Mouse (Mus musculus): ENCODE data around the gene Pik3cd. TPM values are rescaled to one million over a fixed set of nuclear protein-coding genes. Genes with fewer than 3 reads are reported as not detected.

Gene Pik3cd
- polyA plus RNA-seq, 1 experiment from 2014 or later, result 5.5 TPM

GRCm38 (mm10) chr4:149675378-149676261, 26.8 kb downstream of the Pik3cd start:
- Histone ChIP-seq H3K9ac (peak overlapping the region; percentile 33), H3K4me2 (peak overlapping the region; percentile 98), H3K27ac (ENCODE audit: low read depth) (no peak overlapping the region), H3K36me3 (ENCODE audit: insufficient read depth) (no peaks in the 10 kb centered on the region), H3K4me3 (ENCODE audit: low read depth, low read length) (peak overlapping the region; percentile 57), H3K9me3 (ENCODE audit: low read depth, low read length) (no peaks in the 10 kb centered on the region), H3K4me1 (ENCODE audit: insufficient read depth) (peaks cover 3% of the 10 kb centered on the region; the same call in 1 of the 2 replicates), H3K27me3 (ENCODE audit: insufficient read depth, low read length) (peaks cover 16% of the 10 kb centered on the region)
- WGBS, result 1% methylated on average over 59 of the region's 60 CpGs
- no peak for TF ChIP-seq CTCF (IDR thresholded peaks at IDR 0.05; ENCODE audit: low read depth)
- DNase-seq (peak; percentile 86), ATAC-seq (ENCODE audit: insufficient read depth) (peak; percentile 96)

GRCm38 (mm10) chr4:149674814-149675377, 27.5 kb downstream of the Pik3cd start:
- no peak overlapping the region for H3K27ac ChIP-seq (ENCODE audit: low read depth)

GRCm38 (mm10) chr4:149672747-149673146, 29.6 kb downstream of the Pik3cd start:
- no peak for TF ChIP-seq CTCF (IDR thresholded peaks at IDR 0.05; ENCODE audit: low read depth)
- H3K4me2 ChIP-seq, result no peak overlapping the region
- ATAC-seq (ENCODE audit: insufficient read depth), result no peak
- peaks cover 16% of the 10 kb centered on the region for H3K27me3 ChIP-seq (ENCODE audit: insufficient read depth, low read length)
- H3K36me3 ChIP-seq (ENCODE audit: insufficient read depth), result no peaks in the 10 kb centered on the region
- H3K4me3 ChIP-seq (ENCODE audit: low read depth, low read length), result no peak overlapping the region
- peaks cover 3% of the 10 kb centered on the region; the same call in 1 of the 2 replicates for H3K4me1 ChIP-seq (ENCODE audit: insufficient read depth)
- H3K9me3 ChIP-seq (ENCODE audit: low read depth, low read length), result no peaks in the 10 kb centered on the region
- no peak overlapping the region for H3K27ac ChIP-seq (ENCODE audit: low read depth)
- no peak overlapping the region for H3K9ac ChIP-seq
- no peak for DNase-seq
- WGBS, result 86% methylated on average over 5 of the region's 5 CpGs

More at GRCm38 (mm10) chr4:149674814-149675377, 27.5 kb downstream of the Pik3cd start:
- Histone ChIP-seq H3K4me1 (ENCODE audit: insufficient read depth) (peaks cover 3% of the 10 kb centered on the region; the same call in 1 of the 2 replicates), H3K36me3 (ENCODE audit: insufficient read depth) (no peaks in the 10 kb centered on the region), H3K27me3 (ENCODE audit: insufficient read depth, low read length) (peaks cover 16% of the 10 kb centered on the region), H3K9me3 (ENCODE audit: low read depth, low read length) (no peaks in the 10 kb centered on the region), H3K4me3 (ENCODE audit: low read depth, low read length) (peak overlapping the region; percentile 57), H3K9ac (no peak overlapping the region), H3K4me2 (peak overlapping the region; percentile 98)
- DNase-seq (no peak), ATAC-seq (ENCODE audit: insufficient read depth) (no peak)
- WGBS, result 9% methylated on average over 8 of the region's 8 CpGs
- TF ChIP-seq CTCF (IDR thresholded peaks at IDR 0.05; ENCODE audit: low read depth), result no peak

- H3K4me1 ChIP-seq (ENCODE audit: insufficient read depth), result peaks cover 3% of the 10 kb centered on the region; the same call in 1 of the 2 replicates
- DNase-seq (no peak), ATAC-seq (ENCODE audit: insufficient read depth) (no peak)
- no peaks in the 10 kb centered on the region for H3K9me3 ChIP-seq (ENCODE audit: low read depth, low read length)
- H3K36me3 ChIP-seq (ENCODE audit: insufficient read depth), result no peaks in the 10 kb centered on the region
- no peak overlapping the region for H3K27ac ChIP-seq (ENCODE audit: low read depth)
- H3K27me3 ChIP-seq (ENCODE audit: insufficient read depth, low read length), result peaks cover 16% of the 10 kb centered on the region
- no peak overlapping the region for H3K9ac ChIP-seq
- TF ChIP-seq CTCF (IDR thresholded peaks at IDR 0.05; ENCODE audit: low read depth), result no peak
- 92% methylated on average over 6 of the region's 6 CpGs for WGBS
- no peak overlapping the region for H3K4me3 ChIP-seq (ENCODE audit: low read depth, low read length)
- no peak overlapping the region for H3K4me2 ChIP-seq
Observed at GRCm38 (mm10) chr4:149671175-149671574, 31.2 kb downstream of the Pik3cd start.

- DNase-seq (no peak), ATAC-seq (ENCODE audit: insufficient read depth) (no peak)
- Histone ChIP-seq H3K4me3 (ENCODE audit: low read depth, low read length) (no peak overlapping the region), H3K9ac (no peak overlapping the region), H3K9me3 (ENCODE audit: low read depth, low read length) (no peaks in the 10 kb centered on the region), H3K4me1 (ENCODE audit: insufficient read depth) (no peaks in the 10 kb centered on the region), H3K36me3 (ENCODE audit: insufficient read depth) (no peaks in the 10 kb centered on the region), H3K27ac (ENCODE audit: low read depth) (no peak overlapping the region), H3K27me3 (ENCODE audit: insufficient read depth, low read length) (no peaks in the 10 kb centered on the region), H3K4me2 (no peak overlapping the region)
- WGBS, result 85% methylated on average over 6 of the region's 6 CpGs
- no peak for TF ChIP-seq CTCF (IDR thresholded peaks at IDR 0.05; ENCODE audit: low read depth)
Observed at GRCm38 (mm10) chr4:149665692-149666090, 36.7 kb downstream of the Pik3cd start.

- Histone ChIP-seq H3K9ac (no peak overlapping the region), H3K9me3 (ENCODE audit: low read depth, low read length) (no peaks in the 10 kb centered on the region), H3K27ac (ENCODE audit: low read depth) (no peak overlapping the region), H3K36me3 (ENCODE audit: insufficient read depth) (no peaks in the 10 kb centered on the region), H3K4me2 (no peak overlapping the region), H3K27me3 (ENCODE audit: insufficient read depth, low read length) (no peaks in the 10 kb centered on the region), H3K4me1 (ENCODE audit: insufficient read depth) (no peaks in the 10 kb centered on the region), H3K4me3 (ENCODE audit: low read depth, low read length) (no peak overlapping the region)
- WGBS, result 72% methylated on average over 6 of the region's 6 CpGs
- no peak for DNase-seq
- TF ChIP-seq CTCF (IDR thresholded peaks at IDR 0.05; ENCODE audit: low read depth), result no peak
- ATAC-seq (ENCODE audit: insufficient read depth), result no peak
Observed at GRCm38 (mm10) chr4:149665016-149665691, 37.2 kb downstream of the Pik3cd start.

All from lung, embryonic 14.5 days (tissue).